Mouse (Mus musculus): ENCODE data around the gene Smarcd3.

The Smarcd3 gene

DNA sequence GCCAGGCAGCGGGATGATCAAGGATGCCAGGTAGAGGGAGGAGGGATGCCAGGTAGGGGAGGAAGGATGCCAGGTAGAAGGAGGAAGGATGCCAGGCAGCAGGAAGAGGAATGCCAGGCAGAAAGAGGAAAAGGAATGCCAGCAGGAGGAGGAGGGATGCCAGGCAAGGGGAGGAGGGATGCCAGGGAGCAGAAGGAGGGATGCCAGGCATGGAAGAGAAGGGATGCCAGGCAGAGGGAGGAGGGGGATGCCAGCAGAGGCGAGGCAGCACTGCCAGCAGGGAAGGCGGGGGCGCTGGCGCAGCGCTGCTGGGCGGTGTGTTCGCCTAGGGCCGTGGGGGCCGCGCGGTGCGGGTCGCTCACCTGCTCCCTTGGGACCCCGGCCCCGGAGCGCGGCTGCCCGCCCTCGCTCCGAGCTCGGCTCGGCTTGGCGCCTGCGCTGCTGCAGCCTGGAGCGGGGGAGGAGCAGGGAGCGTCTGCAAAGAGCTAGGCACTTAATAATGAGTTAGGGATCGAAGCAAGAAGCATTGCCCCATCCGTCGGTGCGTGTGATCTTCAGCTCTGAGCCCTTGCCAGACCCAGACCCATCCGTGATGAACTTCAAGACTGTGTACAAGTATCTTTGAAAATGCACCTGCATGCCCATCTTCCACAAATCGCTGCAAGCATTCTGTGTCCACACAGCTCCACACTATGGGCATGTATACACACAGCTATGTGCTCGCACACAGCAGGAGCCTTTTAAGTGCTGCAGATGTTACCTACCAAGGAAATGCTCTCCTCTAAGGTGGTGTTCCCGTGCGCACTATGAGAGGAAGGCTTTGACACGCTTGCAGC is at the start of gene Smarcd3:
Gene Smarcd3, minus strand, starts transcription at position 426 of the 836 bp plus-strand sequence.
- DNase-seq (ENCODE audit: low spot score), result peak; percentile 69

DNA sequence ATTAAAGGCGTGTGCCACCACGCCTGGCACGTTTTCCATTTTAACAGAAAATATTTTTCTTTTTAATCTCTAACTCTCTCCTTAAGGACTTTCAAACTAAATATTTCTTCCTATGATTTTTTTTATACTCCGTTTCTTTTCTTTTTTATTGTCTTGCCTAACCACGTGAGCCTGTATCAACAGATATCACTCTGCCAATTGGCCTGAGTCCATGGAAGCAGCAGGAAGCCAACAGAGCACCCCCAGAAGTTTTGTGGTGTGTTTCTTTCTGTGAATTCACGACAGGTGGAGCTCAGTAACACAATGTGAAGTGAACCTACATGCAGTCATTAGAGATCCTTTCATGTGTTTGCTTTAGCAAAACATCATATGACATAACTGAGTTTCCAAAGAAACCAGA is 37.2 kb upstream of the Smarcd3 start:
- DNase-seq (ENCODE audit: low spot score), result no peak

DNA sequence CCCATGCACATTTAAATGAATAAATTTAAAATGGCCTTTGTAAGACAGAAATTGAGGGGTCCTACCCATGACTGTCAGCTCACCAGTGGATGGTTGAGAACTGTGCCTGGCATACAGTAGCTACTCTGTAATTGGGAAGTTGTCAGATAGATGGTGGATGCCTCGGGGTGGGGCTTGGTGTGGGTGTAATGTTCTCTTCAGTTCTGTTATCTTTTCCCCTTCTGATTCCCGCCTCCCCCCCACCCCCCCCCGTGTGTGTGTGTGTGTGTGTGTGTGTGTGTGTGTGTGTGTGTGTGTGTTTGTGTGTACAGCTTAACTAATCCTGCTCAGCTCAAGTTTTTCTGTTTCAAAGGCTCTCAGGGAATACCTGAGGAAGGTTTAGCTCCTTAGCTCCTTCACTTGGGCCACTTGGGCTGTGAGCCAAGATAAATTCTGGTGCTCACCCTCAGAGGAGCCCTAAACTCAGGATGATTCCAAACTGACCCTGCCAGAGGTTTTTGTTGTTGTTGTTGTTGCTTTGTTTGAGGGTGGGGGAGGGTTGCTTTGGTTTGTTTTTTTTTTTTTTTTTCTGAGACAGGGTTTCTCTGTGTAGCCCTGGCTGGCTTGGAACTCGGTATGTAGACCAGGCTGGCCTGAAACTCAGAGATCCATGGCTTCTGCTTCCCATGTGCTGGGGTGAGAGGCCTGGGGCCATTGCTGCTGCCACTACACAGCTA is 35.7 kb upstream of the Smarcd3 start:
- no peak for DNase-seq (ENCODE audit: low spot score)

DNA sequence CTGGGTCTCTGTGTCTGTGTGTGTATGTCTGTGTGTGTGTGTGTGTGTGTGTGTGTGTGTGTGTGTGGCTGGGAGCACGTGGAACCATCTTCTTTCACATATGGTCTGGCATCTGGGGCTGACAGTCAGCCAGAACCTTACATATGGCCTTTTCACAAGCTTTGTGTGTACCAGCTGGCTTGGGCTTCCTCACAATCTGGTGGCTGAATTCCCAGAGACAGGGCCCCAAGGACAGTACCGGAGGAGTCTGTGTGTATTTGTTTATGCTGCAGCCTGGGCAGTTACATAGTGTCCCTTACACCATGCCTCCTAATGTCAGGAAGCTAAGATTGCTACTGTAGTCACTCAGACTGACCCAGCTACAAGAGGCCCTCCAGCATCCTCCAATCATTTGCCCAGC is 32.9 kb upstream of the Smarcd3 start:
- DNase-seq (ENCODE audit: low spot score), result no peak

DNA sequence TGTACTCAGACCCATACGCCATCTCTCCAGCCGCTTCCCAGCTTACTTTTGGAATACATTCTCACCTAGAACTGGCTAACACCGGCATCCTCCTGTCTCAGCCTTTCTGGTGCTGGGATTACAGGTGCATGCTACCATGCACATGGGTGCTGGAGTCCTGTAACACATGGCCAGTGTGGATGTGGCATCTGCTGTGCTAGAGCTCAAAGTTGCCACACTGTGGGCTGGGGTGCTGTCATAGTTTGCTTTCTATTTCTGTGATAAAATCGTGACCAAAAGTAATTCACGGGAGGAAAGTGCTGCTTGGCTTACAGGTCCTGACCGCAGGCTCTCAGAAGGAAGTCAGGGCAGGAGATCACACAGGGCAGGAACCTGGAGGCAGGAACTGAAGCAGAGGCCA is 30.3 kb upstream of the Smarcd3 start:
- no peak for DNase-seq (ENCODE audit: low spot score)

DNA sequence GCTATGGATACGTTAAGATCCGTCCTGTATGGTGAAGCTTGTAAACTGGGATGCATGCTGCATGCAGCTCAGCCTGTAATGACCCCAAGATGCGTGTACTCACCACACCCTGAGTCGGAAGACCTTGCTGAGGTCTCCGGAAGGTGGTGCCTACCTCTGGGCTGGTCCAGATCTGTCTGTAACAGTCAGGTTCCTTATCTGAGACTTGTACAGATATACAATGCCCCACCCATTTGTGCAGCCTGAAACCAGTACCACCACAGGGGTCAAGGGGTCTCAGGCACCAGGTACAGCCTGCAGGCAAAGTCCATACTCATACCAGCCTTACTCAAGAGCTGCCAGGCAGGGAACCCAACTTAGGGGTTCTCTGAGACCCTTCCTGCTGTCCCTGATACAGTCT is 28.6 kb upstream of the Smarcd3 start:
- no peak for DNase-seq (ENCODE audit: low spot score)

DNA sequence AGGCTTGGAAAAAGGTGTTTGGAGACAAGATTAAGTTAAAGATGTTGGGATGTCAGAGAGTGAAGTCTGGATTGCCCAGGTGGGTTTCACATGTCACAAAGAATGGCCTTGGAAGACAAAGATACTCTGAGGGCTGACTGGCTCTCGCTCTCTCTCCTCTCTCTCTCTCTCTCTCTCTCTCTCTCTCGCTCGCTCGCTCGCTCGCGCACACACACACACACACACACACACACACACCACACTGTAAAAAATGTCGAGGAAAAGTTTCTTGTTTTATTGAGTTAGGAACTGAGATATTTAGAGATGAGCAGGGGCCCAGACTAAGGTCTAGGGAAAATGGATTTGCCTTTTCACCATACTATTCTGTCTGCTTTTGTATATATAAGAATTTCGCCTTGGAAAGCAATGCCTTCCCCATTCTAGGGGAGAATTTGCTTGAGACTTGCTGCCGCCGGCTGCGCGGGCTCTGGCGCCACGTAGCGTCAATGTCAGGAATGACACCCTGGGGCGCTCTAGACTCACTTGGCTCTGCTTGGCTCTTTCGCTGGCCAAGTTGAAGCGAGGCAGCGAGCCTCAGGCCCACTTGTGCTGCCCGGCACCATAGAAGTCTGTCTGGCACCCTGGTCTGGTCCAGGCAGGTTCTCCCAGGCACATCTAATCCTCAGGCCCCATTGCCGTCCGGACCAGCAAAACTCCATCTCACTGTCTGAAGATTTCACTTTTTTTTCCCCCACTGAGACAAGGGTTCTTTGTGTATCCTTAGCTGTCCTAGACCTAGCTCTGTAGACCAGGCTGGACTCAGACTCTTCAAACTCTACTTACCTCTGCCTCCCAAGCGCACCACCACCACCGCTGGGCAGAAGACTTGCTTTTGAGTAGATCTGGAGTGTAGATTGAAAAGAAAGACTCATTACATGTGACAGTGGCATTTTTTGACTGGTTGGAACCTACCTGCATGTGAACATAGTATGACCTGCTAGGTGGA is 27.8 kb upstream of the Smarcd3 start:
- peak; percentile 81 for DNase-seq (ENCODE audit: low spot score)

DNA sequence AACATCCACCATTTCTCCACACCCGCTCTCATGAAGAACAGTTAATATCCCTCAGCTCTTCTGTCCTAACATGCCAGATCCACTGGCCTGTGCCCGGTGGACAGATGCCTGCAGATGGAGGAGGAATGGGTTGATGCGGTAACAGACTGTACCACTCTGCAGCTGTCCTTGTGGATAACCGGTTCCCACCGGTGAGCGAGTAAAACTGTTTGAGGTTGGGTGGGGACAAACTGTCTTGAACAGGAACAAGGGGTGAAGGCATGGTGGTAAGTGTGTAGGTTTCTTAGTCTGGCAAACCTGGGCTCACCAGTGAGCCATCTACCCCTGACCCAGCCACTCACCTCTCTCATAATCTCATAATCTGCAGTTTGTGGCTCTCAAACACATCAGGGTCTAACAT is 27.1 kb upstream of the Smarcd3 start:
- DNase-seq (ENCODE audit: low spot score), result no peak

DNA sequence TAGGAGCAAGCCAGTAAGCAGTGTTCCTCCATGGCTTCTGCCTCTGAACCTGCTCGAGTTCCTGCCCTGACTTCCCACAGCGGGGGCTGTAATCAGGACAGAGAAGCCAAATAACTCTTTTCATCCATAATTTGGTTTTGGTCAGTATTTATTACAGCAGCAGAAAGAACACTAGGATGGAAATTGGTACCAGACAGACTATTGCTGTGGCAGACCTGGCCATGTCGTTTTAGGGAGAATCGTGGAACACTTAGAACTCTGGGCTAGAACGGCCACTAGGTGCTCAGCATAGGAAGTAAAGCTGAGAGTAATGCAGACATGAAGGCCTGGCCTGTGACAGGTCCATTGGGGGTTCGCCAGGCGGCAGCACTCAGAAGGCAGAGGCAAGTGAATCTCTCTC is 25.5 kb upstream of the Smarcd3 start:
- DNase-seq (ENCODE audit: low spot score), result no peak

DNA sequence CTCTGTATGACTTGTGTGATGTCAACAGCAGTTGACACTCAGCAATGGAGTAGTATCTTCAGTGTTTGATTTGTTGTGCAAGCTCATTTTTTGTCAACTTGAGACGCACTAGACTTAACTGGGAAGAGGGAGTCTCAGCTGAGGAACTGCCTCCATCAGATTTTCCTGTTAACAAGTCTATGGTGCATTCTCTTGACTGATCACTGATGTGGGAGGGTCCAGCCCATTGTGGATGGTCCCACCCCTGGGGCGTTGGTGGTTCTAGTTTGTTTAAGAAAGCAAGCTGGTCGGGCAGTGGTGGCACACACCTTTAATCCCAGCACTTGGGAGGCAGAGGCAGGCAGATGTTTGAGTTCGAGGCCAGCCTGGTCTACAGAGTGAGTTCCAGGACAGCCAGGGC is 25.0 kb upstream of the Smarcd3 start:
- DNase-seq (ENCODE audit: low spot score), result no peak

DNA sequence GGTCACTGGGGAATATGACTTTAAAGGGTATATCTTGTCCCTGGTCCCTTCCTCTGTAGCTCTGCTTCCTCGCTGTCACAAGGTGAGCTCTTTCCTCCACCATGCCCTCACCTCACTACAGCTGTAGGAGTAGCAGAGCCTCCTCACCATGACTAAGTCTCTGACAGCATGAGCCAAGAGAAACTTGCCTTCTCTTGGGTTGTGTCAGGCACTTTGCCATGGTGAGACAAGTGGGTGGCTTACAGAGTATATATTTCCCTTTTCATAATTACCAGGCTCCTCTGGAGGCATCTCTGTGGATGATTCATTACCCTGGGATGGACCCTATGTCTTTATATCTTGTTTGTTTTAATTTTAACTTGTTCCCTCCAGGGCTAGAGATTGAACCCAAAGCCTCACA is 21.2 kb upstream of the Smarcd3 start:
- no peak for DNase-seq (ENCODE audit: low spot score)

DNA sequence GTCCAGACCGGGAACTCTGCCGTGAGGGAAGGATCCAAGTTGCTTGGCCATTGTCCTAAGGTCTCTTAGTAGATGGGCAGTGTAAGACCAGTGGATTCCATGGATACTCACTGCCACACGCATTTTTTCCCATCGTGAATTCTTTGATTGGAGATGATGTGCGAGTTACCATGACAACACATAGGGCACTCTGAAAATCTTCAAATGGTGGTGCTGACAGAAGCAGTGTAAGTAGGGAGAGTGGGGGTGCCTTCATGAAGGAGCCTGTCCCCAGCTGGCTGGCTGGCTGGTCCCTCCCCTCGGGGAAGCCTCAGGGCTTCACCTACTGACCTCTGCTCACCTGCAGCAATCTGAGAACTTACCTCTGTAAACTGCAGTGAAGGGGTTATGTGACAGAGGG is 14.9 kb upstream of the Smarcd3 start:
- no peak for DNase-seq (ENCODE audit: low spot score)

DNA sequence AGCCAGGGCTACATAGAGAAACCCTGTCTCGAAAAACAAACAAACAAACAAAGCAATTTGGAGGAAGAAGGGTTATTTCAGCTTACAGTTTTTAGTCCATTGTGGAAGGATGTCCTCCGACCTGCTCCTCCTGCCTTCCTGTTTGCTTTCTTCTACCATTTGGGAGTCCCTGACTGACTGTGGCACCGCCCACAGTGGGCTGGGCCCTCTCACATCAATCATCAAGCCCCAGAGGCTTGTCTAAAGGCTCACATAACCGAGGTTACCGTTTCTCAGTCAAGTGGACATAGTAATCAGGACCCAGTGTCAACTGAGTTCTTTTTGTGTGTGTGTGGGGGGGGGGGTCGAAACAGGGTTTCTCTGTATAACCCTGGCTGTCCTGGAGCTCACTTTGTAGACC is 13.9 kb upstream of the Smarcd3 start:
- DNase-seq (ENCODE audit: low spot score), result no peak

DNA sequence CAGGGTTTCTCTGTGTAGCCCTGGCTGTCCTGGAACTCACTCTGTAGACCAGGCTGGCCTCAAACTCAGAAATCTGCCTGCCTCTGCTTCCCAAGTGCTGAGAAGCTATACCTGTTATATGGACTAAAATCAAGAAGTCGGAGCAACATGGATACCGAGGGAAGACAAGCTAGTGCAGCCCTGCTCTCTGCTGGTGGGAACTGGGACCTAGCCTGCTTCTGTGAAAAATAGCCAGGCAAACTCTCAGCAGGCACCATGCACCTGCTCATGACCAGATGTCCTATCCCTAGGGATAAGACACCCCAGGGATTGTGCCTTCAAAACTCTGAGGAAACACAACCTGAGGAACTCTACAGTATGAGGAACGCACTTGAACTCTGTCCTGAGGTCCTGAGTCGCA is 12.8 kb upstream of the Smarcd3 start:
- peak; percentile 46 for DNase-seq (ENCODE audit: low spot score)

DNA sequence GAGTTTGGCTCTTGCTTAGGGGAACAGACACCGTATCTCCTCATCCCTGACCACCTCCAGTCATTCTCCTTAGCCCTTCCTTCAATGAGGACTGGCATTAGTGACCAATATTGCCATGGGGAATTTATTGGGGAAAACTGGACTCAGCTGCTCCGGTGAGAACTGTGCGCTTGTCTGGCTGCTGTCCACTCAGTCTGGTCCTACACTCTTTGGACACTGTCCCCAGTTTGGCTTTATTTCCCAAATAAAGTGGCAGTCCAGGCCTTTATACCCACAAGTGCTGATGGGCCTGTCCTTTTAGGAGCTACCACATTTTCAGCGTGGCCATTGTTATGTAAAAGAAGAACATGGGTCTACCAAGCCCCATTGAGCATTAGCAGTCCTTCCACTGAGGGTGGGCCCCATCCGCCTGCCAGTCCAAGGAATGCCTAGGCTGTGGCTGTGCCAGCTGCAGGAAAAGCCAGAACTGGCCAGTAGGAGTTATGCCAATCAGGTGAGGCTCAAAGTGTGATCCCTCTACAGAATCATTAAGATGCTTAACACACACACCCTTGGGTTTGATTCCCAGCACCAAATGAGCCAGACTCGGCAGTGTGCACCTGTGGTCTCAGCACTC is 11.4 kb upstream of the Smarcd3 start:
- no peak for DNase-seq (ENCODE audit: low spot score)

DNA sequence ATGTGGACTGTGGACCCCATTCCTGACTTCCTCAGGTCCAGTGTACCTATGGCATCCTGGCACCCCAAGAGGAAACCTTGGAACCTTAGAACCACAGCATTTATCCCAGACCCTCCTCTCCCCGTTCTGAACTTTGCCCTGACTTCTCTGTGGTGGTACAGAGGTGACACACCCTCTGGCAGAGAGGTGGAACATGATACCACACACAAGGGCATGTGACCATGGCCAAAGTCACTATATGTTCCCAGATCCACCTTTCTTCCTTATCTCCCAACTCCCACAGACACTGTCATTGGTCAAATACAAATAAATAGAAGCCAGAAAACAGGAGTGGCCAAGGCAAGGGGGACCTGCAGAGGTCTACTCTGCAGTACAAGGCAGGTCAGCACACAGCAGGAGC is 10.9 kb upstream of the Smarcd3 start:
- no peak for DNase-seq (ENCODE audit: low spot score)

DNA sequence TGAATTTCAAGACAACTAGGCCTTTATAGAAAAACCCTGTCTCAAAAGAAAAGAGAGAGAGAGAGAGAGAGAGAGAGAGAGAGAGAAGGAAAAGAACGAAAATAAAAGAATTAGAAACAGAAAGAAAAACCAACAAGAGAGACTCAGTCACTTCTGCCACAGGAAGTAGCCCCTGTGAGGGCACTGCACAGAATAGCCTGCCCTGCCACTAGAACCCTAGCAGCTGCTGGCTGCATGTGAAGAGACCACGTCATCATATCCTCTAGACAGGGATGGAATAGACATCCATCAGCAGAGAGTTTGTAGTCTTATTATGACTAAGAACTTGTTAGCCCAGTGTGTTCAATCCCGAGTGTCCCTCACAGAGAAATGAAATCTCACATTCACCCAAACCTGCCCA is 5.5 kb upstream of the Smarcd3 start:
- DNase-seq (ENCODE audit: low spot score), result no peak

DNA sequence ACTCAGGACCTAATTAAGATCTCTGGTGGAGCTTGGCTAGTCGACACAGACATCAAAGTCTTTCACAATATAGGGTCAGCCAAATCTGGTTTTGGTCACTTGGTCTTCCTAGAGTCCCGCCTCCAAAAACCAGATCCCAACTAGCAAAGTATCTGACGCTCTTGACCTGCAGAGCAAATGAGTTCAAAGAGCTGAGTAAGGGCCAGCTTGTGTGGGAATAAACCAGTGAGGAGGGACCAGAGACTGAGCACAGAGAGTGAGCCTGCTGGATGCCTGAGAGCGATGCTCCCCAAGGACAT is 560 bp upstream of the Smarcd3 start:
- DNase-seq (ENCODE audit: low spot score), result peak; percentile 19

DNA sequence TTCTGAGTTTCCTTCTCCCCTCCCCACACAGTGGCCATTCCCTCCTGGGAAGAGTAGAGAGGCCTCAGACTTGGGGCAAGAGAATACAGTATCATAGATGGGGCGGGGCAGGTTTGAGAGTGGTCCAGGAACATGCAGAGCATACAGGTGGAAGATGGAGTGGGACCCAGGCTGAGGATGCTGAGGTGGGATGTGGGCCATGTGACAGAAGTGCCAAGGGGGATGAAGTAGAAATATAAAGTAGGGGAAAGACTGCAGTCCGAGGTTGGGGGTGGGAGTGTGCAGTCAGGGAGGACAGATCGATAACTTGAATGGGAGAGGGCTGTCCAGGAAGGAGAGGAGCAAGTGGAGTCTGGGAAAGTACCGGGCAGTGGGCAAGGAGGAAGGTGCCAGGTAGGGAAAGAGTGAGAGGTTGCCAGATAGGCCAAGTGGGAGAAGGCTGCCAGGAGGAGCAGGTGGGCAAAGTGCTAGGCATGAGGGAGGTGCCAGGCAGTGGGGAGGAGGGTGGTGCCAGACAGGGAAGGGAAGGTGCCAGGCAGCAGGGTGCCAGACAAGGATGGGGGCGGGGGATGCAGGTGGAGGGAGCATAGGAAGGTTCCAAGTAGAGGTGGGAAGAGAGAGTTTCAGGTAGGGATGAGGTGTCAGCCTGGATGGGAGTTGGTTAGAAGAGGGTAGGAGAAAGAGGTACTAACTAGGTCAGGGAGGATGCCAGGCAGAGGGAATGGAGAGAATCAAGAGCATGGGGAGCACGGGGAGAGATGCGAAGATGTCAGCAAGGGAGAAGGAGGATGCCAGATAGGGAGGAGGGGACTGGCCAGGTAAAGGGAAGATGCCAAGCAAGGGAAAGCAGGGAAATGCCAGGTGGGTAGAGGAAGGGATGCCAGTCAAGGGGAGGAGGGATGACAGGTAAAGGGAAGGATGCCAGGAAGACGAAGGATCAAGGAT is 898 bp downstream of the Smarcd3 start:
- no peak for DNase-seq (ENCODE audit: low spot score)

DNA sequence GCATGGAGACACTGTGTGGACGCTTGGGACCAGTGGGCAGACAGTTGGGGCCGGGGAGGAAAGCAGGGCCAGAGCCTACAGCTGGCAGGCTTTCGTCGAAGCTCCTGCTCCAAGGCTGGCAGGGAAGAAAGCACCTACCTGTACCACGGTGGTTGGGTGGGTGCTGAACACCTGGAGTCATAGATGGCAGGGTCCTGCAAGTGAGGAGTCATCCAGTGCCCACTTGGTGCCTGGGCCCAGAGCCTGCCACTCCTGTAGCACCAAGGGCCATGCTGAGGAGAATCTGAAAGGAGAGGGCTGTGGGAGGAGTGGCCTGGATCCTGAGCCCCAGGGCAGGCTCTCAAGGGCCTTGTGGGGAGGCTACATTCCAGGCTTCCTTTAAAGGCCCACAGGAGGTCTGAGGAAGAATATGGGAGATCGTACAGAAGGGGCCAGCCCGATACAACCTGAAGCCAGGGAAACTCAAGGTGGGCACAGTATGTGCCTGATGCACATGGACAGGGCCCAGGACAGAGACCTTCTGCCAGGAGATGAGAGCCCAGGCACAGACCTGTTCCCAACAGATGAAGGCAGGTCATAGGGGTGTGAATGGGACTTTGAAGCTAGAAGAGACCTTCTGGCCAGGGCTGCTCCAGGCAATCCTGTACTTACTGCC is 1.7 kb downstream of the Smarcd3 start:
- no peak for DNase-seq (ENCODE audit: low spot score)

DNA sequence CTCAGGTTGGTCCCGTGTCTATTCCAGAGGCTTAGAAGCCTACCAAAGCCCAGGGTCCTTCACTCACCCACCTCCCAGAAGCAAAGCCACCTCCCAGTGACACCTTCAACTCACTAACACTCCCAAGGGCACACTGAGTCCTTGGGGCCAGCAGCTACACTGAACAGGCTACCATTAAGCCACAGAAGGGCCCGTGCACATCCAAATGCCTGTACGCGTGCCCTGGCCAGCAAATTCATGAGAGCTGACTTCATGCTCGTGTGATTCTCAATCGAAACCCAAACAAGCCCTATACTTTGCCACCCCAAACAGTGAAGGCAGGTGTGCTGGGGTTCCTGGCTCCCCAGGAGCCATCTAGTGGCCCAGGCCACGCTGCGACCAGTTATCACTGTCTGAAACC is 3.6 kb downstream of the Smarcd3 start:
- DNase-seq (ENCODE audit: low spot score), result no peak
